Mouse (Mus musculus) midbrain, embryonic 14.5 days (tissue): ENCODE data around the gene Gm45208. TPM values are rescaled to one million over a fixed set of nuclear protein-coding genes. Genes with fewer than 3 reads are reported as not detected.

ENCODE experiments used
- ATAC-seq: fragments of 200-750 bp; cut with Nextera tagmentation; 2 replicates; pipeline ENCODE4 v1.8.0; 2017; ENCODE audit warnings: moderate number of reproducible peaks, moderate library complexity; ENCODE audit not compliant: low FRiP score, low TSS enrichment
- DNase-seq: peaks from one replicate; pipeline ENCODE4 v3.0.0-alpha.2; 2015
- H3K27ac ChIP-seq: fragments of 300-500 bp; sonication (generic); replicated peaks from 2 replicates; pipeline ENCODE4 v1.5.1; 2014; ENCODE audit warnings: mild to moderate bottlenecking, low read depth, low read length, moderate library complexity
- H3K27me3 ChIP-seq: fragments of 300-500 bp; sonication (generic); 2 replicates; pipeline ENCODE4 v1.6.1; 2014; ENCODE audit warnings: low read length, control low read depth, mixed read lengths; ENCODE audit not compliant: control insufficient read depth, insufficient read depth
- H3K36me3 ChIP-seq: fragments of 300-500 bp; sonication (generic); 2 replicates; pipeline ENCODE4 v1.6.1; 2014; ENCODE audit warnings: low read length, control low read depth; ENCODE audit not compliant: control insufficient read depth, insufficient read depth
- H3K4me1 ChIP-seq: fragments of 300-500 bp; sonication (generic); 2 replicates; pipeline ENCODE4 v1.6.1; 2014; ENCODE audit warnings: mild to moderate bottlenecking, antibody characterized with exemption, low read length, control low read depth; ENCODE audit not compliant: control insufficient read depth, insufficient read depth
- H3K4me2 ChIP-seq: fragments of 300-500 bp; sonication (generic); 2 replicates; pipeline ENCODE4 v1.6.1; 2014; ENCODE audit warnings: mild to moderate bottlenecking, low read length, moderate library complexity
- H3K4me3 ChIP-seq: fragments of 300-500 bp; sonication (generic); replicated peaks from 2 replicates; pipeline ENCODE4 v1.5.1; 2014; ENCODE audit warnings: low read depth, low read length
- H3K9ac ChIP-seq: fragments of 300-500 bp; sonication (generic); replicated peaks from 2 replicates; pipeline ENCODE4 v1.6.1; 2014; ENCODE audit warnings: mild to moderate bottlenecking, low read length, moderate library complexity
- H3K9me3 ChIP-seq: fragments of 300-500 bp; sonication (generic); 2 replicates; pipeline ENCODE4 v1.6.1; 2016; ENCODE audit warnings: low read length, control low read depth, mixed read lengths; ENCODE audit not compliant: control insufficient read depth
- WGBS: fragments of 180-500 bp; shearing (Covaris S2); extraction: QIAGEN DNeasy Blood & Tissue Kit; methylation state at CpG from one replicate; pipeline ENCODE4 v1.1.7; 2014; 5-methylcytosine and 5-hydroxymethylcytosine counted together
- polyA plus RNA-seq: library from polyadenylated mRNA; unstranded; fragments of >200 nt; fragmentation: Nextera tagmentation; extraction: Ambion mirVana; gene quantifications from 2 replicates; pipeline ENCODE4 v1.2.1, GENCODE M21; 2014

Gene Gm45208
- polyA plus RNA-seq, 1 experiment from 2014 or later, result not detected

GRCm38 (mm10) chrX:7775501-7776205 lies 53.6 kb downstream of the Gm45208 start:
- Histone ChIP-seq H3K9ac (no peak overlapping the region), H3K4me1 (no peaks in the 10 kb centered on the region), H3K27ac (no peak overlapping the region), H3K36me3 (peaks cover 16% of the 10 kb centered on the region), H3K27me3 (no peaks in the 10 kb centered on the region), H3K9me3 (no peaks in the 10 kb centered on the region), H3K4me3 (no peak overlapping the region), H3K4me2 (no peak overlapping the region)
- WGBS, result 76% methylated on average over 9 of the region's 9 CpGs
- DNase-seq (no peak), ATAC-seq (no peak)

GRCm38 (mm10) chrX:7776329-7777082 lies 54.5 kb downstream of the Gm45208 start:
- DNase-seq (peak; percentile 68), ATAC-seq (peak; percentile 55; the same call in 1 of the 2 replicates)
- Histone ChIP-seq H3K4me1 (no peaks in the 10 kb centered on the region), H3K27me3 (no peaks in the 10 kb centered on the region), H3K27ac (no peak overlapping the region), H3K4me3 (no peak overlapping the region), H3K4me2 (no peak overlapping the region), H3K9ac (no peak overlapping the region), H3K9me3 (no peaks in the 10 kb centered on the region), H3K36me3 (peaks cover 9% of the 10 kb centered on the region)
- 50% methylated on average over 8 of the region's 8 CpGs for WGBS

GRCm38 (mm10) chrX:7778450-7779244 lies 56.6 kb downstream of the Gm45208 start:
- no peaks in the 10 kb centered on the region for H3K4me1 ChIP-seq
- WGBS, result 79% methylated on average over 7 of the region's 7 CpGs
- H3K9me3 ChIP-seq, result no peaks in the 10 kb centered on the region
- no peak overlapping the region for H3K4me2 ChIP-seq
- H3K9ac ChIP-seq, result no peak overlapping the region
- H3K4me3 ChIP-seq, result no peak overlapping the region
- no peak overlapping the region for H3K27ac ChIP-seq
- H3K27me3 ChIP-seq, result no peaks in the 10 kb centered on the region
- H3K36me3 ChIP-seq, result peaks cover 4% of the 10 kb centered on the region; the same call in 1 of the 2 replicates
- DNase-seq, result no peak
- ATAC-seq, result no peak

GRCm38 (mm10) chrX:7779294-7779693 lies 57.2 kb downstream of the Gm45208 start:
- no peaks in the 10 kb centered on the region for H3K27me3 ChIP-seq
- no peaks in the 10 kb centered on the region for H3K36me3 ChIP-seq
- 17% methylated on average over 3 of the region's 3 CpGs for WGBS
- no peak overlapping the region for H3K4me2 ChIP-seq
- H3K9me3 ChIP-seq, result no peaks in the 10 kb centered on the region
- no peaks in the 10 kb centered on the region for H3K4me1 ChIP-seq
- ATAC-seq (no peak), DNase-seq (no peak)
- no peak overlapping the region for H3K27ac ChIP-seq
- H3K9ac ChIP-seq, result no peak overlapping the region
- H3K4me3 ChIP-seq, result no peak overlapping the region

Other genes starting within 250 kb of the Gm45208 start
- gene Foxp3, start 148.6 kb upstream of the Gm45208 start, polyA plus RNA-seq, result 0.58 TPM in 1 of 2 replicates, not detected in the other
- 4.0 and 6.8 TPM in 2 replicates for gene Ppp1r3f, start 148.0 kb upstream of the Gm45208 start, polyA plus RNA-seq
- 29.8 and 30.1 TPM in 2 replicates for gene Ccdc22, start 116.7 kb upstream of the Gm45208 start, polyA plus RNA-seq
- 0.04 TPM in 1 of 2 replicates, not detected in the other for gene Cacna1f, start 115.2 kb upstream of the Gm45208 start, polyA plus RNA-seq
- 81.7 and 125 TPM in 2 replicates for gene Syp, start 83.8 kb upstream of the Gm45208 start, polyA plus RNA-seq
- 0.89 and 1.4 TPM in 2 replicates for gene Prickle3, start 65.0 kb upstream of the Gm45208 start, polyA plus RNA-seq
- 11.2 and 22.4 TPM in 2 replicates for gene Plp2, start 50.9 kb upstream of the Gm45208 start, polyA plus RNA-seq
- gene Magix, start 41.0 kb upstream of the Gm45208 start, polyA plus RNA-seq, result 0.16 TPM in 2 replicates
- gene Gpkow, start 25.1 kb upstream of the Gm45208 start, polyA plus RNA-seq, result 39.3 and 53.8 TPM in 2 replicates
- gene Wdr45, start 7.9 kb upstream of the Gm45208 start, polyA plus RNA-seq, result 23.9 and 29.5 TPM in 2 replicates
- gene Praf2, start 6.2 kb downstream of the Gm45208 start, polyA plus RNA-seq, result 126 and 144 TPM in 2 replicates
- gene Ccdc120, start 28.7 kb downstream of the Gm45208 start, polyA plus RNA-seq, result 72.2 and 73.0 TPM in 2 replicates
- 21.7 and 21.8 TPM in 2 replicates for gene Tfe3, start 40.3 kb downstream of the Gm45208 start, polyA plus RNA-seq
- 56.0 and 56.6 TPM in 2 replicates for gene Gripap1, start 67.5 kb downstream of the Gm45208 start, polyA plus RNA-seq
- 1.7 and 2.3 TPM in 2 replicates for gene Kcnd1, start 100.0 kb downstream of the Gm45208 start, polyA plus RNA-seq
- gene Otud5, start 119.1 kb downstream of the Gm45208 start, polyA plus RNA-seq, result 32.3 and 38.0 TPM in 2 replicates
- gene Pim2, start 156.0 kb downstream of the Gm45208 start, polyA plus RNA-seq, result 13.9 and 18.8 TPM in 2 replicates
- gene Slc35a2, start 161.8 kb downstream of the Gm45208 start, polyA plus RNA-seq, result 17.4 and 24.6 TPM in 2 replicates
- gene Pqbp1, start 177.0 kb downstream of the Gm45208 start, polyA plus RNA-seq, result 181 and 219 TPM in 2 replicates
- gene Timm17b, start 177.1 kb downstream of the Gm45208 start, polyA plus RNA-seq, result 171 and 214 TPM in 2 replicates
- gene Gm10491, start 185.6 kb downstream of the Gm45208 start, polyA plus RNA-seq, result not detected in 2 replicates
- not detected in 2 replicates for gene Gm10490, start 187.3 kb downstream of the Gm45208 start, polyA plus RNA-seq
- 197 and 199 TPM in 2 replicates for gene Pcsk1n, start 197.6 kb downstream of the Gm45208 start, polyA plus RNA-seq
- gene Eras, start 206.4 kb downstream of the Gm45208 start, polyA plus RNA-seq, result not detected in 2 replicates
- 59.7 and 70.2 TPM in 2 replicates for gene Hdac6, start 225.6 kb downstream of the Gm45208 start, polyA plus RNA-seq